In genomic region chr1:135531081-135531480, GRCm38 (mm10) we compare ENCODE assay signal across 9 mouse cellular contexts.
DNase-seq lines count a peak whose midpoint lies in the region; ATAC-seq and TF ChIP-seq lines count a peak whose summit lies in the region.
"Had no signal": no experiment of that assay in that cellular context is flagged by ENCODE, and none has a peak within 500 bp of the region (broad histone marks: within the 10 kb centered on the region; RNA-seq: fewer than 3 reads in every experiment).

No protein-coding gene starts in this region.

- TF ChIP-seq EP300 in heart, adult 2 months (IDR thresholded peaks at IDR 0.05; ENCODE audit: insufficient read depth, low read depth, low read length): no peak

- DNase-seq in kidney, postnatal 0 days (ENCODE audit: low spot score): peak; percentile 73
- no peak for DNase-seq in kidney, adult 8-10 months
- DNase-seq in embryonic facial prominence, embryonic 14.5 days (ENCODE audit: low spot score): no peak
- peak; percentile 79 to 83 for DNase-seq in heart, adult 2 months
- no peak for DNase-seq in layer of hippocampus, adult 9-11 months
- DNase-seq in embryo, embryonic 10.5 days (ENCODE audit: low spot score): no peak
- DNase-seq: cerebellum, adult 9-11 months had no signal

- peaks cover 4% of the 10 kb centered on the region; the same call in 1 of the 2 replicates for H3K4me1 ChIP-seq in kidney, postnatal 0 days (replicated peaks; ENCODE audit: insufficient read depth, low read length)
- no peaks in the 10 kb centered on the region; the same call in 1 of the 2 replicates for H3K4me1 ChIP-seq in embryonic facial prominence, embryonic 14.5 days (ENCODE audit: control insufficient read depth, insufficient read depth, low read length)
- H3K4me1 ChIP-seq in heart, adult 2 months (ENCODE audit: control insufficient read depth, insufficient read depth, low read length): peaks cover 4% of the 10 kb centered on the region
- H3K4me1 ChIP-seq in limb, embryonic 13.5 days: peaks cover 10% of the 10 kb centered on the region; the same call in 1 of the 2 replicates

- H3K4me2 ChIP-seq in kidney, postnatal 0 days (ENCODE audit: low read length): no peak overlapping the region
- no peak overlapping the region for H3K4me2 ChIP-seq in embryonic facial prominence, embryonic 14.5 days (ENCODE audit: low read depth, low read length)
- no peak overlapping the region for H3K4me2 ChIP-seq in limb, embryonic 13.5 days (replicated peaks)

- H3K27ac ChIP-seq in kidney, postnatal 0 days: peak overlapping the region; percentile 36
- no peak overlapping the region for H3K27ac ChIP-seq in embryonic facial prominence, embryonic 14.5 days (replicated peaks; ENCODE audit: low read depth, low read length)
- H3K27ac ChIP-seq in heart, adult 2 months: peak overlapping the region; percentile 53
- H3K27ac ChIP-seq in limb, embryonic 13.5 days: no peak overlapping the region

- H3K4me3 ChIP-seq in kidney, postnatal 0 days (replicated peaks; ENCODE audit: low read depth, low read length): no peak overlapping the region
- no peak overlapping the region for H3K4me3 ChIP-seq in embryonic facial prominence, embryonic 14.5 days (ENCODE audit: low read depth, low read length)
- H3K4me3 ChIP-seq in heart, adult 2 months: no peak overlapping the region
- H3K4me3 ChIP-seq in limb, embryonic 13.5 days: no peak overlapping the region

- H3K9ac ChIP-seq in kidney, postnatal 0 days (ENCODE audit: low read depth, low read length): no peak overlapping the region
- peak overlapping the region; percentile 19; the same call in 1 of the 2 replicates for H3K9ac ChIP-seq in embryonic facial prominence, embryonic 14.5 days (ENCODE audit: low read depth, low read length)
- no peak overlapping the region for H3K9ac ChIP-seq in heart, adult 2 months (ENCODE audit: low read depth, low read length)
- no peak overlapping the region for H3K9ac ChIP-seq in limb, embryonic 13.5 days

- ATAC-seq in kidney, postnatal 0 days (replicated peaks; ENCODE audit: low FRiP score, low read depth): peak; percentile 55; the same call in 1 of the 2 replicates
- peak; percentile 41; the same call in 1 of the 2 replicates for ATAC-seq in embryonic facial prominence, embryonic 14.5 days (ENCODE audit: low read depth)
- ATAC-seq in limb, embryonic 13.5 days (ENCODE audit: low FRiP score, low read depth): 0 out of 2 replicates have a peak, but pooled peaks have one; percentile 28
- no peak for ATAC-seq in cerebellum, adult (ENCODE audit: insufficient number of reproducible peaks, low FRiP score, low TSS enrichment)

- H3K9me3 ChIP-seq in kidney, postnatal 0 days (replicated peaks; ENCODE audit: low read length): no peaks in the 10 kb centered on the region
- no peaks in the 10 kb centered on the region for H3K9me3 ChIP-seq in embryonic facial prominence, embryonic 14.5 days (ENCODE audit: control insufficient read depth, low read length)
- H3K9me3 ChIP-seq in limb, embryonic 13.5 days: no peaks in the 10 kb centered on the region

- 51% methylated on average over 10 of the region's 10 CpGs for WGBS in kidney, postnatal 0 days
- 67% methylated on average over 10 of the region's 10 CpGs for WGBS in embryonic facial prominence, embryonic 14.5 days
- WGBS in heart, adult 2 months: 71% methylated on average over 10 of the region's 10 CpGs
- WGBS in limb, embryonic 13.5 days: 42% methylated on average over 10 of the region's 10 CpGs

- intact Hi-C loops in heart, adult 2 months (cut with DNase I): no loop called here

- TF ChIP-seq POLR2A in heart, adult 2 months (IDR thresholded peaks at IDR 0.05; ENCODE audit: insufficient read depth, low read depth, low read length): no peak

- TF ChIP-seq CTCF in kidney, postnatal 0 days (IDR thresholded peaks at IDR 0.05; ENCODE audit: low read depth): no peak
- TF ChIP-seq CTCF in heart, adult 2 months (IDR thresholded peaks at IDR 0.05): no peak

- H3K79me2 ChIP-seq in heart, adult 2 months (replicated peaks; ENCODE audit: control insufficient read depth, insufficient read depth, low read length): no peaks in the 10 kb centered on the region

- H3K27me3 ChIP-seq in kidney, postnatal 0 days (ENCODE audit: insufficient read depth, low read length): no peaks in the 10 kb centered on the region
- H3K27me3 ChIP-seq in embryonic facial prominence, embryonic 14.5 days (replicated peaks; ENCODE audit: control insufficient read depth, insufficient read depth, low read length): no peaks in the 10 kb centered on the region
- no peaks in the 10 kb centered on the region for H3K27me3 ChIP-seq in heart, adult 2 months (ENCODE audit: control insufficient read depth, insufficient read depth, low read length)
- H3K27me3 ChIP-seq in limb, embryonic 13.5 days: no peaks in the 10 kb centered on the region

- 0 out of 2 replicates have a peak, but pooled peaks cover 3% of the 10 kb centered on the region for H3K36me3 ChIP-seq in kidney, postnatal 0 days (ENCODE audit: insufficient read depth, low read length)
- peaks cover 9% of the 10 kb centered on the region; the same call in 1 of the 2 replicates for H3K36me3 ChIP-seq in embryonic facial prominence, embryonic 14.5 days (ENCODE audit: control insufficient read depth, insufficient read depth, low read length)
- no peaks in the 10 kb centered on the region for H3K36me3 ChIP-seq in heart, adult 2 months (ENCODE audit: control insufficient read depth, insufficient read depth, low read length)
- peaks cover 18% of the 10 kb centered on the region for H3K36me3 ChIP-seq in limb, embryonic 13.5 days

Comparison
In these comparisons a context has a peak if more than half of its experiments do, and no peak if none do; other contexts are left out.
1. DNase-seq: peak in kidney, postnatal 0 days (single experiment) and heart, adult 2 months (2 of 2); none in kidney, adult 8-10 months (0 of 2), embryonic facial prominence, embryonic 14.5 days (single experiment), layer of hippocampus, adult 9-11 months (single experiment) and embryo, embryonic 10.5 days (single experiment).
2. H3K27ac ChIP-seq: peak in kidney, postnatal 0 days (single experiment) and heart, adult 2 months (single experiment); none in embryonic facial prominence, embryonic 14.5 days (single experiment) and limb, embryonic 13.5 days (single experiment).